Mouse (Mus musculus): ENCODE results near the gene Avil.

- TF ChIP-seq GATA1 (IDR thresholded peaks at IDR 0.05; ENCODE audit: low read depth, low read length) (no peak), MAX (IDR thresholded peaks at IDR 0.05; ENCODE audit: low read length) (peak; percentile 100), POLR2A (IDR thresholded peaks at IDR 0.05; ENCODE audit: control insufficient read depth in 1 of 2, insufficient read depth in 1 of 2, low read depth in 1 of 2, low read length in 2 of 2, poor library complexity in 1 of 2) (peak; percentile 75 to 88), CTCF (IDR thresholded peaks at IDR 0.05 in 2 of 3, conservative IDR thresholded peaks at IDR 0.05 in 1 of 3; ENCODE audit: control insufficient read depth in 1 of 3, insufficient read depth in 1 of 3, low read depth in 2 of 3, low read length in 3 of 3, poor library complexity in 1 of 3, severe bottlenecking in 1 of 3) (no peak), EP300 (IDR thresholded peaks at IDR 0.05; ENCODE audit: low read depth in 1 of 2, low read length in 2 of 2) (no peak), POLR2AphosphoS5 (IDR thresholded peaks at IDR 0.05; ENCODE audit: borderline replicate concordance, low read depth, low read length) (peak; percentile 18; the same call in 1 of the 2 replicates), SMC3 (IDR thresholded peaks at IDR 0.05; ENCODE audit: low read depth, low read length) (no peak), CHD2 (IDR thresholded peaks at IDR 0.05; ENCODE audit: low read length) (no peak), BHLHE40 (IDR thresholded peaks at IDR 0.05; ENCODE audit: borderline replicate concordance, low read depth, low read length) (peak; percentile 98), USF1 (IDR thresholded peaks at IDR 0.05; ENCODE audit: low read depth, low read length) (peak; percentile 99), ETS1 (IDR thresholded peaks at IDR 0.05; ENCODE audit: low read depth, low read length) (peak; percentile 64), TCF12 (IDR thresholded peaks at IDR 0.05; ENCODE audit: low read depth, low read length) (peak; percentile 64; the same call in 1 of the 2 replicates), POLR2AphosphoS2 (IDR thresholded peaks at IDR 0.05; ENCODE audit: low read length) (peak; percentile 60; the same call in 1 of the 2 replicates), ZMIZ1 (IDR thresholded peaks at IDR 0.05; ENCODE audit: low read depth, low read length) (peak; percentile 3; the same call in 1 of the 2 replicates)
These were observed 62.8 kb downstream of the Avil start, which contains the start of gene Cdk4 for GRCm38 (mm10) chr10:127063239-127063872.
